Mouse (Mus musculus) kidney, postnatal 36 days (tissue): ENCODE results near the gene Sap18b.
"Not testable (repeated sequence)": the region's sequence is repeated elsewhere in the genome, so short reads cannot be mapped to it uniquely, and the experiment has no call there.

Experiments
- DNase-seq, 2 experiments: peaks; one replicate each; pipeline ENCODE4 v3.0.0; 2021 to 2022; ENCODE audit warnings: mixed read lengths in 2 of 2

The Sap18b gene

GRCm38 (mm10) chr8:95825162-95825561 is at the start of gene Sap18b:
TSS of gene Sap18b (plus strand) at chr8:95825346.
- DNase-seq: not testable (repeated sequence)

DNA sequence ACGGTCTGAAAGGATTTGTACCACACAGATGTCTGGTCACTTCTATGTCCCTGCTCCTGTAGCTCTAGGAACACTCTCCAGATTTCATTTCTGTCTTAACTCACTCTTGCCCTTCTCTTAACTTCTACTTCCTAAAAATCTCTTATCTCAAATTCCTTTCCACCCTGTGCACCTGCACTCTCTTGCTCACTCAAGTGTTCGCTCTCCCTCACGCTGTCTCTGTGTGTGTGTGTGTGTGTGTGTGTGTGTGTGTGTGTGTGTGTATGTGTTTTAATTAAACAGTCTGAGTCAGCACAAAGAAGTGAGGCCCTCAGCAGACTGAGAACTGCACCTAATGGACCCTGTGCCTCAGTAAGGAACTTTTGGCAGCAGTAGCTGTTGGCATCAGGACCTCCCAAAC is 44.1 kb upstream of the Sap18b start:
- DNase-seq: peak in 1 of 2 experiments; percentile 10

DNA sequence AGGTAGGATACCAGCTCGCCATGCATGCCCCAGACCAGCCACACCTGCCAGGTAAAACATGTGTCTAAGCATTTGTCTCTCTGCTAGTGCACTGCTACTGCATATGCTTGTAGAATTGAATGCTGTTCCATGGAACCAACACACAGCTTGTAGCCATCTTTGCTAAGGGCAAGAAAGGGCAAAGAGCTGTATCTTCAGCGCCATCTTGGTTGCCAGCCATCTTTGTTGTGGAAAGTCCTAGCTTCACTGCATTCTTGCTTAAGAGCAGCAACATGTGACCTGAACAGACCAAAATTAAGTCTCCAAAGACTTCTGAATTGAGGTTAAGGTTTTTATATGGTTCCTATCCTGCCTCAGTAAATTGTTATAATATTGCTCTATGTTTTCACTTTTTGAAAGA is 43.4 kb upstream of the Sap18b start:
- no peak for DNase-seq

- no peak for DNase-seq
These were observed 42.5 kb upstream of the Sap18b start for GRCm38 (mm10) chr8:95782628-95783027.

- DNase-seq: no peak
These were observed 39.6 kb upstream of the Sap18b start for GRCm38 (mm10) chr8:95785591-95785990.

DNA sequence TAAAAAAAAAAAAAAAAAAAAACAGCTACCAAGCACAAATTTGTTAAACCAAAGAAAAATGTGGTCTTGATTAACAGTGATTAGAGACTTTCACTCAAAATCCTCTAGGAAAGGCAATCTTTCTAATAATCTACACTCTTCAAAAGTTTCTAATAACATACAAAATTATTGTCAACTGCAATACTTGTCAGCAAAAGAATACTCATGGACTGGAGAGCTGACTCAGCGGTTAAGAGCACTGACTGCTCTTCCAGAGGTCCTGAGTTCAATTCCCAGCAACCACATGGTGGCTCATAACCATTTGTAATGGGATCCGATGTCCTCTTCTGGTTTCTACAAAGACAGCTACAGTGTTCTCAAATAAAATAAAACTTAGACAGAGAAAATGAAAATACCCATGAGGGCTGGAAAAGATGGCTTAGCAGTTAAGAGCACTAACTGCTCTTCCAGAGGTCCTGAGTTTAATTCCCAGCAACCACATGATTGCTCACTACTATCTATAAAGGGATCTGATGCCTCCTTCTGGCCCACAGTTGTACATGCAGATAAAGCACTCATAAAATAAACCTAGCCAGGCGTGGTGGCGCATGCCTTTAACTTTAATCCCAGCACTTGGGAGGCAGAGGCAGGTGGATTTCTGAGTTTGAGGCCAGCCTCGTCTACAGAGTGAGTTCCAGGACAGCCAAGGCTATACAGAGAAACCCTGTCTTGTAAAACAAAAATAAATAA is 29.6 kb upstream of the Sap18b start:
- DNase-seq: not testable (repeated sequence)

GRCm38 (mm10) chr8:95799117-95799516 is 26.0 kb upstream of the Sap18b start:
- no peak for DNase-seq

GRCm38 (mm10) chr8:95799891-95800290 is 25.3 kb upstream of the Sap18b start:
- DNase-seq: no peak

DNA sequence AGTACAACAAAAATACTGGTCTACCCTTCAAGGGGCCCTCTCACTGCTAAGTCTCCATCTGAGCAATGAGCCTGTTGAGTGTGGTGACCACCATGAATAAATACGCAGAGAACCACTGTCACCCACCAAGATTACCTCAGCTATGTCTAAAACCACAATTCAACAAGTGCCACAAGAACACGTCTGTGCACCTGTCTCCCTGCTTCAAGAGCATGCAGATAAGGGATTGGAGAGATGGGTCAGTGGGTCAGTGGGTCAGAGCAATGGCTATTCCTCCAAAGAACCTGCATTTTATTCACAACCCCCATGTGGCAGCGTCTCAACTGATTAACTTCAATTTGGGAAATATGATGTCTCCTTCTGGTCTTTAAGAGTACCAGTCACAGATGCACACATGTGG is 24.8 kb upstream of the Sap18b start:
- no peak for DNase-seq

- DNase-seq: no peak
These were observed 23.6 kb upstream of the Sap18b start for GRCm38 (mm10) chr8:95801476-95802064.

DNA sequence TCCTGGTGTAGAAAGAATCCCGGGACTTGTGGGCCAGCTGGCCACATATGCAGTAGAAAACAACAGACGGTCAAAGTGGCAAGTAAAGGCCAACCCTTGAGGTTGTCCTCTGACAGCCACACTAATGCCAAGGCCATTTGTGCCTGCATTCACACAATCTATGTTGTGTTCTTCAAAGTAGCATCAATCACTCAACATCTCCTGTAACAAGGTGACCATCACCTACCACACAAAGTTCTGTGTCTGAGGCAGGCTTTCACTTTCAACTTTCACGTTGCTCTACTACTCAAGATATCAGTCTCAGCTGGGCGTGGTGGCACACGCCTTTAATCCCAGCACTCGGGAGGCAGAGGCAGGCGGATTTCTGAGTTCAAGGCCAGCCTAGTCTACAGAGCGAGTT is 22.9 kb upstream of the Sap18b start:
- DNase-seq: no peak

- DNase-seq: no peak
These were observed 19.7 kb upstream of the Sap18b start for GRCm38 (mm10) chr8:95805482-95805881.

- peak in 1 of 2 experiments; percentile 60 for DNase-seq
These were observed 18.5 kb upstream of the Sap18b start for GRCm38 (mm10) chr8:95806461-95807191.

GRCm38 (mm10) chr8:95807331-95807843 is 17.8 kb upstream of the Sap18b start, which contains the start of gene Cnot1:
TSS of gene Cnot1 (minus strand) at chr8:95807464.
- peak; percentile 95 to 97 for DNase-seq

- DNase-seq: peak; percentile 94 to 97
These were observed 17.3 kb upstream of the Sap18b start for GRCm38 (mm10) chr8:95807861-95808260.

- DNase-seq: no peak
These were observed 16.5 kb upstream of the Sap18b start for GRCm38 (mm10) chr8:95808631-95809030.

DNA sequence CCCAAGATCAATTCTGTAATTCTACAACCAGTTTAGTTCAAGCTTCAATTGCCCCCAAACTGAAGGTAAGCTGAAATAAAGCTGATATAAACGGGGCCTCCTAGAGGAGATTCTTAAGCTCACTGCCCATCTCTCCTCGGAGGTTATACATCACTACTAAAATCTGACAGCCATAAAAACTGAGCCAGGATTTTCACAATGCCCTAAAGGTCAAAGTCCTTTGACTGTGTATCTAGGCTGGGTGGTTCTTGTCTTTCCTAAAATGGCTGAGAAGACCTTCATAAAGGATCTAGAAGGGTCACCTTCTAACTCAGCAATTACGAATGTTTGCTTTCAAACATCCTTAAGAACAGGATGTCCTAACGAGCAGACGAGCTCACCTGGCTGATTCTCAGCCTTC is 16.0 kb upstream of the Sap18b start:
- DNase-seq: no peak

DNA sequence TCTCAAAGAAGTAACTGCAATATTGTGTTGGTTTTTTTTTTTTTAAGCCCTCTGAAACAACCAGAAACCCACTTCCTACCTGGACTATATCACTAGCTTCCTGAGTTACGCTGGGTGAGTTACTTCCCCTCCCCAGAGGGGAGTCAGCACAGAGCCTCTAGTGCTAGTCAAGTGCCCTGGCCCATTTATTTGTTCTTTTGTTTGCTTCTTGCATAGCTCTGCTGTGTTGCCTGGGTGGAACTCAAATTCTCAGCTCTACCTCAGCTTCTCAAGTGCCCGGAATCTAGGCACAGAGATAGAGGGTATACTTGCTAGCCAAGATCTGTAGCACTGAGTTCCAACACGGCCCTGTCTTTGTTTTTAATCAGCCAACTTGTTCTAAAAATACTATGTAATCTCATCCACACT is 15.0 kb upstream of the Sap18b start:
- no peak for DNase-seq

GRCm38 (mm10) chr8:95816044-95816708 is 9.0 kb upstream of the Sap18b start:
- no peak for DNase-seq

GRCm38 (mm10) chr8:95817597-95817996 is 7.5 kb upstream of the Sap18b start:
- no peak for DNase-seq

- no peak for DNase-seq
These were observed 6.9 kb upstream of the Sap18b start for GRCm38 (mm10) chr8:95818211-95818610.

DNA sequence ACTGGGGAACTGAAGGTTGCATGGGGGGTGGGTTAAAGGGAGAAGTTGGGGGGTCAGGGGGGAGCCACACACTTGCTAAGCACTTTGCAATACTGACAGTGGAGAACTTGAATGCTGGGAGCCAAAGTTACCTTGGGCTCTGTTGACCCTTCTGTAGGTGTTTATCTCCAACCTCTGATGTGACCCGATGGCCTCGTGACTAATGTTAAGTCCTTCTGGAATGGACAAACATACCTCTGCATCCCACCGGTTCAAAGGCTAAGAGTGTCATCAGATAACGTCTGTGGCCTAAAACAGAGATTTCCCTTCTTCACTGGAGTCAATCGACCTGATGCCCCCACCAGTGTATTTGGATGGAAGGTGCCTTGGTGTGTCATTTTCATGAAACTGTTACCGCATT is 3.9 kb upstream of the Sap18b start:
- no peak for DNase-seq

- DNase-seq: no peak
These were observed 3.0 kb upstream of the Sap18b start for GRCm38 (mm10) chr8:95822096-95822495.
